Mouse (Mus musculus) natural killer cell, adult 2 months (primary cell): ENCODE measurements around the gene Gm17651.

Experiments
- DNase-seq, 2 experiments: peaks; one replicate each; pipeline ENCODE4 v3.0.0; 2022; ENCODE audit warnings: low spot score in 2 of 2

Gene Gm17651

DNA sequence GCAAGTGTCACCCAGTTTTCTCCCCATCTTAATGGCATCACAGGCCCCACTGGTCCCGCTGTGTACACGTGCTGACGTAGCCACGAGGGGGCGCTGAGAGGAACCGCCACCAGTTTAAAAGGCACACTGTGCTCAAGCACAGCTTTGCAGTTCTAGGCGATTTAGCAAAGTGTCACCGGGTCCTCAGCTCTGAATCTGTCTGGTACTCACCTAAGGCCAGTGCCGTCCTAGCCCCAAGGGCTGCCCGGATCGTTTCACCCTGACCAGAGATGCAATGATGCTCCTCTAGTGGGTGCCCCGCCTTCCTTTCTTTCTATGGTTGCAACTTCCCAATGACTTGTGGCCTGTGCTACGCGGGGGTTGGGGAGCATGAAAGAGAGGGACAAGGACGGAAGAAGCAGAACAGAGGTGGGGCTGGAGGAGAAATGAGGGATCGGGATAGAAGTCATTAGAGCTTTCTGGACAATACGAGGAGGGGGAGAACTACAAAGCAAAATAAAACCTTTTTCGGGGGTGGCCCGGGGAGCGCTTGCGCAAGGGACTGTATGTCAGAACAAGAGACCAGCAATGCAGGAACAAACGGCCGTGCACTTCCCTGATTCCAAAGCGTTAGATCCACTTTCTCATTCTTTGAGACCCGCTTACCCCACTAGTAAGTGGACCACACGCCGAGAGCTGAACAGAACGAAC is 6.3 kb upstream of the Gm17651 start:
- peak; percentile 80 to 86 for DNase-seq

DNA sequence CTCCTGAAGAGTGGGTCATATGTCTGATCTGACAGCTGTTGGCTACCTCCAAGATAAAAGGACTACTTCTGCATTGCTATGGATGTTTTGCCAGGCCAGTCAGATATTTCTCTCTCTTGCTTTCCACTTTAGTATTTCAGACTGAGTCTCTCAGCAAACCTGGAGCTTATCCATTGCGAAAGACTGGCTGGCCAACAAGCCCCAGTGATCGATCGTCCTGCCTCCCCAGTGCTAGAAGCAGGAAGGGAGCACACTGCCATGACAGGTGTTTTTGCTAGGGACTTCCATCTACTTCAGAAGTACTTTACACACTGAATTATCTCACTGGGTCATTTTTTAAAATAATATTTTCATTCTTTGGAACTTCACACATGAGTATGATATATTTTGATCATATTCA is 3.9 kb upstream of the Gm17651 start:
- DNase-seq: no peak

- DNase-seq: no peak
Observed at GRCm38 (mm10) chr3:97676126-97676525, 1.6 kb upstream of the Gm17651 start.

GRCm38 (mm10) chr3:97667093-97667675 is 7.3 kb downstream of the Gm17651 start:
- DNase-seq: no peak

GRCm38 (mm10) chr3:97666154-97666553 is 8.3 kb downstream of the Gm17651 start:
- DNase-seq: no peak

DNA sequence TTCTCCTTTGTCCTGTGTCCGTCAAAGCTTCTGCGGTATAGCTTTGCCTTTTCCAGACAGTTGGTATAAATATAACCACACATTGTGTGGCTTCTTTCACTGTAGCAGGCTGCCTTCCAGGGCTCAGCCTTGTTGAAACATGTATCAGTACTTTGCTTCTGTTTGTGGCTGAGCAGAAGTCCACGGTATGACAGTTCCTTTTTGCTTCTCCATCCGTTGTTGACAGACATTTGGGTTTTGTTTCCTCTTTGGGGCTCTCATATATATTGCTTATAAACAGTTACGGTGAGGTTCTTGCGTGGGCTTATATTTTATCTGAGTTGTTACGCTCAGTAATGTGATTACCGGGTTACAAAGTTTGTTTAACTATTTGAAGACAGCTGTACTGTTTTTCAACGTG is 9.0 kb downstream of the Gm17651 start:
- DNase-seq: no peak

GRCm38 (mm10) chr3:97661206-97661605 is 13.3 kb downstream of the Gm17651 start:
- no peak for DNase-seq

DNA sequence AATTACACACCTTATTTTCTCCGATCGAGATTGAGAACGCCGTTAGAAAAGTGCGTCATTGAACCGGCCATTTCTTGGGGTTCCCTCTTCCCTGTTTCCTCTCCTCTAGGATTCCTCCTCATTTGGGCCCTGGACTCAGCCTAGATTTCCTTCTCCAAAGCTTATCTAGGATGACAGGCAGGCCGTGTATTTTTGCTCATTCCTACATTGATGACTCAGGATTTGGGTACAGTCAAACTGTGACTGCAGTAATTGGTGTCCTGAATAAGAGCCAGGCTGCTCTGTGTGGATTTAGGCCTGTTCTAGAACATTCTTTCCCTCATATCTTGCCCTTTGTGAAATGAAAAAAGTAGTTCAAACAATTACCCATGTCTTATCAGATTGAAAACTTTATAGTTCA is 14.7 kb downstream of the Gm17651 start:
- no peak for DNase-seq

GRCm38 (mm10) chr3:97658426-97659193 is 15.9 kb downstream of the Gm17651 start:
- DNase-seq: no peak

- peak; percentile 98 to 99 for DNase-seq
Observed at GRCm38 (mm10) chr3:97657655-97658411, 16.7 kb downstream of the Gm17651 start, which contains the start of gene Prkab2. TSS of gene Prkab2 (plus strand) at chr3:97658193.

GRCm38 (mm10) chr3:97654901-97655300 is 19.6 kb downstream of the Gm17651 start:
- DNase-seq: peak; percentile 24 to 49

- no peak for DNase-seq
Observed at GRCm38 (mm10) chr3:97653781-97654180, 20.7 kb downstream of the Gm17651 start.

DNA sequence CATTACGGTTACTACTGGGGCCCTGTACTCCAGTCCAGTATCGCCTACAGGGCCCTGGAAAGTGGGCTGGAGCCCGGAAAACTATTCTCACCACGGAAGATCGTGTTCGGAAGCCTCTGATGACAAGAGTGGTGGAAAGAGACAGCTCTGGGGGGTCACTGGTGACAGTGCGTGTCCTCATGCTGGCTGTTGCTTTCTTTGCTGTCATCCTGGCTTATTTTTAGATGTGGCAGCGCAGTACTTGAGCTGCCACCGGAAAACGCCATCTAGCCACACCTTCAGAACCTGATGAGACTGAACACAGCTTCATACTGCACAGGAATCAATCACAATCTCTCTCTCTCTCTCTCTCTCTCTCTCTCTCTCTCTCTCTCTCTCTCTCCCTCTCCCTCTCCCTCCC is 22.9 kb downstream of the Gm17651 start:
- DNase-seq: no peak

- DNase-seq: no peak
Observed at GRCm38 (mm10) chr3:97649469-97649868, 25.0 kb downstream of the Gm17651 start.

DNA sequence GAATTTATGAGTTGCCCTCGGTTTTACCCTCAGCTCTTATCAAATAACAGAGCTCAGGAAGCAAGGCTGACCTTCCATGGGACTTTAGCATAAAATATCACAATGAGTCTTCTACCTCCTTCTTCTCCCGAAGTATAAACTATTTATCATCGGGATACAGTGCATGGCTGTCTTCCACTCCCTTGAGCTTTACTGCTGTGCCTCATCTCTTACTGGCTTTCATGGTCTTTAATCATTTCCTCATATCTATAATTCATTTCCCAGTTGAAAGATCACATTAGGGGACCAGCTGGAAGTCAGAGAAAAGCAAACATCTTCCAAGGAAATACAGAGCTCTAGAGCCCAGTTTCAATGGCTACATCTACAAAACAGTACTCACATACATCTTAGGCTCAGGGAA is 25.5 kb downstream of the Gm17651 start:
- DNase-seq: no peak

DNA sequence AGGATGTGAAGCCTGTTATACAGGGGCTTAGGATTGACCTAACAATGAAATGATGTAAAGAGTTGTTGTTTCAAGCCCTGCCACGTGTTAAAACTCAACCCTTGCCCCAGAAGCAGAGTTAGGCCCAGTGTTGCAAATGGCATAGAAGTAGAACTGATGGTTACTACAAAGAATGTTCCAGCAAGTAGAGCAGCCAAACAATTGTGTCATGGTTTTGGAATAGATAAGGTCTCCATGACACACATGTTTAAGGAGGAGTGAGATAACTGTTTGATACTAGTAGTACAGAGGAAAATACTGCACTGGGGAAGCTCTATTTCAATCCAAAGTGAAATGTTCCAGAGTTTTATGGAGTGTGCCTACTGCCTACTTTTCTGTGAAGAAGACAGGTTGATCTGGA is 26.0 kb downstream of the Gm17651 start:
- DNase-seq: no peak

DNA sequence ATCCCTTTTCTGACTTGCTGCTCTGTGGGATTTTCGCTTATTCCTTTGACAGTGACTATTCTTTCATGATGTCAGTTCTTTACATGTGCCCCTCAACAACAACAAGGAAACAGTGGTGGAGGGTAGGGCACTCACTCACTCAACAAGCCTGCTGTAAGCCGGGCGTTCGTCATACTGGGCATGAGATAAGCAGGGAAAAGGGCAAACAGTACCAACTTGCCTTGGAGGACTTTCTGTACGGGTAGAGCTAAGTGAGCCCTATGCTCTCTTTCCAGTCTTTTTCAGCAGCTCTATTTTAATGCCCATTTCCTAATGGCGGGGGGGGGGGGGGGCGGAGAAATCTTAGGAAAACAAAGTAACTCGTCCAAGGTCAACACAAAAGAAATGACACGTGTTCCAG is 32.5 kb downstream of the Gm17651 start:
- no peak for DNase-seq

DNA sequence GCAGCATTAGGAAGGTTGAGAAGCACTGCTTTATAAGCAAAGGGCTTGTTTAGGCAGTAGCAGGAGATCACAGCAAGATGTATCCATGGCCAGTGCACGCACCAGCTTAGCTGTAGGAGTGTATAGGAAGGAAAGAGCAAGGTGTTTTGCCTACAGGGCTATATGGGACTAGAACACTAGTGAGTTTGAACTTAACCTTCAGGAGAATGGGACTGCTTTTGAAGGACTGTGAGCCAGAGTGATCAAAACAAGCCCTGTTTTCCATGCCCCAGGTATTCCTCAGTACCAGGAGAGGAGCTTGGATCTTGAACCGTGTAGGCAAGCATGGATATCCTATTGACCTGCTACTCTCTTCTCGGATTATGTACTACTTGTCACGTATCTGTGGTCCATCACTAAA is 33.1 kb downstream of the Gm17651 start:
- no peak for DNase-seq

GRCm38 (mm10) chr3:97634288-97634761 is 40.2 kb downstream of the Gm17651 start:
- DNase-seq: no peak

DNA sequence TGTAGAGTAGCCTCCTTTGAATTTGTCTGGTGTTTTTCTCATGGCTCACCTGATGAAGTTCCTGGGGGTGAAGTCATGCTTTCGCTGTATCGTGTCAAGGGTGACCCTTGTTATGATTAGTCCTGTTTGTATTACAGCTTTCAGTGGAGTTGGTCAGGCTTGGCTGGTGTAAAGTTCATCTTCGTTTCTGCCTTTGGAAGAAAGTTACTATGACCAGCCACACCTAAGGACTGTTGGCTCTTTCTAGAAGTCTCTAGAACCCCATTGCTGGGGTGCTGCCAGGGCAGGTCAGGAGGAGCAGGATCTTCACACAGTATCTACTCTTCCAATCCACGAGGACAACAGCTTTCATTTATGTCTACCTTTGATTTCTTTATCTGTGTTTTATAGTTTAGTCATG is 41.0 kb downstream of the Gm17651 start:
- no peak for DNase-seq

DNA sequence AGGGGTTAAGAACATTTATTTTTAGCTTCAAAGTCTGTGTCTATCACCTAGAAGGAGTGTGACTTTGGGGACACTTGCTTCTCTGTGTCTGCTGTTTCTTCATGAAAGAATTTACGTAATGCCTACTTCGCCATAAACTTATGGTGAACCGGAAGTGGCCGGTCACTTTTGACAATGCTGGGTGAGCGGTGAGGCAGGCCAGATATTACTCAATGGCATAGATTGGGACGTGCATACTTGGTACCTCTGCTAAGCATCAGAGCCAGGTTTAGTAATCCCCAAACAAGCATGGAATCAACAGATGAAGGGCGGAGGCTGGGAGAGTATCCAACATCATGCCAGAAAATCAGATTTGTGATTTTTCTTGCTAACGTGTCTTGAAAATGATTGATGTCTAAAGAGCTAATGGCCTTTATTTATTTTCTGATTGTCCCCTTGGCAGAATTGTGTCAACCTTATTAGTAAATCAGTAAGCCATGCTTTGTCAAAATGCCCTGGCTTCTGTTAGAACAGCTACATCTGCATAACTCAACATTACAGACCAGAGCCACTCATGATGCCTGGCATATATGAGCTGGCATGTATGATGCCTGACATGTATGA is 43.1 kb downstream of the Gm17651 start:
- no peak for DNase-seq

GRCm38 (mm10) chr3:97630746-97631145 is 43.7 kb downstream of the Gm17651 start:
- DNase-seq: no peak
